Mouse (Mus musculus): ENCODE results near the gene Qars. TPM values are rescaled to one million over a fixed set of nuclear protein-coding genes. Genes with fewer than 3 reads are reported as not detected.
A peak's percentile ranks its signal among the peaks of the same experiment; 100 is the strongest.

The Qars gene
- total RNA-seq, 2 experiments from 2014 or later = 76.4 to 90.3 TPM

- DNase-seq = no peak
Observed at GRCm38 (mm10) chr9:108486973-108487530, 20.5 kb upstream of the Qars start.

DNA sequence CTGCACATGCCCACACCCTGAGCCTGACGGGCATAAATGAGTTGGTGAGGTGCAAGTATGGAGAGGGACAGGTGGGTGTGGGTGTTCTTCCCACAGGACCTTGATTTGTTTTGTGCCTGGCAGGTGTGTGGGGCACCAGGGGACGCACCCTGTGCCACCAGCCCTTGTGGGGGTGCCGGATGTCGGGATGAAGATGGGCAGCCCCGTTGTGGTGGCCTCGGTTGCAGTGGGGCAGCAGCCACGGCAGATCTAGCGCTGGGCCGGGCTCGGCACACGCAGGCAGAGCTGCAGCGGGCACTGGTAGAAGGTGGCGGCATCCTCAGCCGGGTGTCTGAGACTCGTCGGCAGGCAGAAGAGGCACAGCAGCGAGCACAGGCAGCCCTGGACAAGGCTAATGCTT is 19.1 kb upstream of the Qars start:
- DNase-seq = no peak

GRCm38 (mm10) chr9:108489215-108489614 is 18.3 kb upstream of the Qars start:
- DNase-seq = no peak

GRCm38 (mm10) chr9:108489702-108490558 is 17.6 kb upstream of the Qars start:
- DNase-seq = no peak

GRCm38 (mm10) chr9:108490559-108491285 is 16.8 kb upstream of the Qars start, which contains the start of gene Usp19:
Gene Usp19 (plus strand): TSS chr9:108490602.
- DNase-seq = peak; percentile 96 to 98

DNA sequence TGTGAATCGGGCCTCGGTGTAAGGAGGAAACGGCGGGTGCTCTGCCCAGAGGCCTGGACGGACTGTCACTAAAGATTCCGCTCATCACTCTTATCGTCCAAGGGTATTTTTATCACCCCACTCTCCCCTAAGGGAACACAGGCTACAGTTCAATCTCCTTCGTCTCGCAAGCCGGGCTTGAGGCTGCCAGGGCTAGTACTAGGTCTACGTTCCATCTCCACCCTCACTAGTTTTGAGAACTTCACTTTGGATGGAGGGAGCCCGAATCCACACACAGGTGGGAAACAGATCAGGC is 16.3 kb upstream of the Qars start:
- no peak for DNase-seq

GRCm38 (mm10) chr9:108492043-108492750 is 15.3 kb upstream of the Qars start:
- peak; percentile 36 to 57 for DNase-seq

DNA sequence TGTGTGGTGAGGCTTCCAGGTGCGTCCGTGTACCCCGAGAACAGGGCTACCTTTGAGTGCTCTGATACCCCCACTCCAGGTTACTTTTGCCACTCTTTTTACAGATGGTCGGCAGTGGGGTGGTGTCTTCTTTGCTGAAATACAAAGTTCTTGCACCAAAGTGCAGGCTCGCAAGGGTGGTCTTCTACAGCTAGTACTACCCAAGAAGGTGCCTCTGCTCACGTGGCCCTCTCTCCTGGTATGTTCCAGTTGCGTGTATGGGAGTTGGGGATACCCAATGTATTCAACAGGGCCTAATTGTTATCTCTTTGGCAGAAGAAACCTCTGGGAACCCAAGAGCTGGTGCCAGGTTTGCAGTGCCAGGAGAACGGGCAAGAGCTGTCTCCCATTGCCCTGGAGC is 14.3 kb upstream of the Qars start:
- no peak for DNase-seq

GRCm38 (mm10) chr9:108494146-108494825 is 13.2 kb upstream of the Qars start:
- DNase-seq = no peak

- DNase-seq = no peak
Observed at GRCm38 (mm10) chr9:108494905-108495304, 12.6 kb upstream of the Qars start.

GRCm38 (mm10) chr9:108499231-108499630 is 8.3 kb upstream of the Qars start:
- DNase-seq = no peak

- no peak for DNase-seq
Observed at GRCm38 (mm10) chr9:108499943-108500342, 7.6 kb upstream of the Qars start.

DNA sequence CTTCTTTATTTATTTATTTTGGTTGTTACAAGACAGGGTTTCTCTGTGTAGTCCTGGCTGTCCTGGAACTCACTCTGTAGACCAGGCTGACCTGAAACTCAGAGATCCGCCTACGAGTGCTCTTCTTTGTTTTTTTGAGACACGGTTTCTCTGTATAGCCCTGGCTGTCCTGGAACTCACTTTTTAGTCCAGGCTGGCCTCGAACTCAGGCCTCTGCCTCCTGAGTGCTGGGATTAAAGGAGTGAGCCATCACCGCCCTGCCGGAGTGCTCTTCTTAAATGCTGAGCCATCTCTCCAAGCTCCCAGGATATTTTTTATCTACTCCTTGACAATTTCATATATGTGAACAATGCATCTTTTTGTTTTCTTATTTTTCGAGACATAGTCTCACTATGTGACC is 605 bp upstream of the Qars start:
- DNase-seq = no peak

GRCm38 (mm10) chr9:108508776-108509175 is 1.3 kb downstream of the Qars start:
- DNase-seq = no peak

GRCm38 (mm10) chr9:108516380-108517251 is 9.1 kb downstream of the Qars start, which contains the start of gene Qrich1:
Gene Qrich1 (plus strand): TSS chr9:108516806.
- DNase-seq = peak; percentile 97

DNA sequence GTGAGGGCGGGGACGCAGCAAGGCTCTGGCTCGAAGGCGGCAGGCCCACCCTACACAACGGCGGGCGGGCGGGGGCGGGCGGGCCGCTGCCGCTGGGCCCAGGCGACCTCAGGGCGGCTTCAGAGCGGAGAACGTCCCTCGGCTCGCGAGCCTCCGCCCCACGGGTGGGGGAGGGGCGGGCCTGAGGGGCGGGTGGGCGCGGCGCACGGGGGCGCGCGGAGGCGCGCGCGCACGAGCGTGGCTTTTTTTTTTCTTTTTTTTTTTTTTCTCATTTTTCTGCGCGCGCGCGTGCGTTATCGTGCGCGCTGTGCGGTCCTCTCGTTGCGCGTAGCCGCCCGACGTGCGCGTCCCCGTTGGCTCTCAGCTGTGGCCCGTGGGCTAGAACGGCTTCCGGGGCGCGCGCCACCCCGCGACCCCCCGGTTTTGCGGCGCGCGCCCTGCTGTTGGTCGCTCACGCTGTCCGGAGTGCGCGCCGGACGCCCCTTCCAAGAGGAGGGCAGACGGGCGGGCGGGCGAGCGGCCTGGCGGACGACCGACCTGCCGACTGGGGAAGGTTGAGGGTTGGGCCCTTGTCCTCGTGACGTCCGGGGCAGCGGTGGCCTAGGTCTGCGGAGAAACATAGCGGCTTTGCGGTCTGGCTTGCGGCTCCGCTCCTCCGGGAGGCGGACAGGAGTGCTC is 9.9 kb downstream of the Qars start:
- DNase-seq = peak; percentile 84 to 85

- DNase-seq = no peak
Observed at GRCm38 (mm10) chr9:108517931-108518332, 10.4 kb downstream of the Qars start.

DNA sequence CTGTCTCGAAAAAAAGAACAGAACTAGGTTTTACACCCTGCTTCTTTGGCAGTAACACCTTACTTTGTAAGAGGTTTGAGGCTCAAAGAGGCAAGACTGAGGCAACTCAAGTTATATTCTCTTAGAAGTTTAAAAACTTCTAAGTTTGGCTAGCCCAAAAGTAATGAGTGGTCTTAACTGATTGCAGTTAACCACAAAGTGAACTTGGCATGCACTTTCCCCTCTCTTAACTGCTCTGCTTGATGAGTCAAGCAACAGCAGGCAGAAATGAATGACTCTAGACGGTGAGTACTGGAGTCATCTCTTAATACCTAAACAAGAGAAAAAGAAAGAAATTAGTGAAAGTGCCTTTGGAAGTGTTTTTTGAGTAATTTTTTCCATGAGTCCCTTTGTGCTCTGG is 14.1 kb downstream of the Qars start:
- no peak for DNase-seq

GRCm38 (mm10) chr9:108523341-108523740 is 15.8 kb downstream of the Qars start:
- no peak for DNase-seq

- DNase-seq = no peak
Observed at GRCm38 (mm10) chr9:108525400-108525799, 17.9 kb downstream of the Qars start.

All from heart, adult 18-20 months (tissue).